Mouse (Mus musculus): ENCODE measurements at regions not wholly inside any gene's neighbourhood (a gene's known extent, or its start where the extent isn't known, plus 50 kb on each side); places are given as distances from the start of the nearest gene placed in this dataset.

DNA sequence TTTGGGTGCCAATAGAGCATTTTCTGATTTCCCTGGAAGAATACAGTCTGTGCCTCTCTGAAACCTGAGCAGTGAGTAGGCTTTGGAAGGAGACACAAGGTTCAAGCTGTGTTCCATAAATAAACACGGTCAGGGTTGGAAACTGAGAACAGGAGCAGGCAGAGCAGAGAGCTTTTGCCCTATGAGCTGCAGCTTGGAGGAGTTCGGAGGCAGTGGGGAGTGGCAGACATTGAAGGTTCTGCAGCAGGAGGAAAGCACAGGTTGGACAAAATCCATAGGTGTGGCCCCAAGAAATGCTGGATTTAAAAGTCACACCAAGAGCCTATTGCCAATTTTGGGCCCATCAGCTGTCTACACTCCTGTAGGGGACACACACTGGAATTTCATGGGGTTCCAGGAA lies 59.0 kb upstream of the Cd93 start:
- H3K9ac ChIP-seq: no peak overlapping the region
- no peak overlapping the region for H3K27ac ChIP-seq
- H3K27me3 ChIP-seq (replicated peaks): no peaks in the 10 kb centered on the region
- H3K4me1 ChIP-seq: no peaks in the 10 kb centered on the region
- H3K4me2 ChIP-seq: no peak overlapping the region
- H3K4me3 ChIP-seq (replicated peaks): no peak overlapping the region
- WGBS: 44% methylated on average over 2 of the region's 2 CpGs
- no peak for ATAC-seq (ENCODE audit: insufficient read depth, low FRiP score, low read depth)
- no peaks in the 10 kb centered on the region for H3K36me3 ChIP-seq
- H3K9me3 ChIP-seq: no peaks in the 10 kb centered on the region

DNA sequence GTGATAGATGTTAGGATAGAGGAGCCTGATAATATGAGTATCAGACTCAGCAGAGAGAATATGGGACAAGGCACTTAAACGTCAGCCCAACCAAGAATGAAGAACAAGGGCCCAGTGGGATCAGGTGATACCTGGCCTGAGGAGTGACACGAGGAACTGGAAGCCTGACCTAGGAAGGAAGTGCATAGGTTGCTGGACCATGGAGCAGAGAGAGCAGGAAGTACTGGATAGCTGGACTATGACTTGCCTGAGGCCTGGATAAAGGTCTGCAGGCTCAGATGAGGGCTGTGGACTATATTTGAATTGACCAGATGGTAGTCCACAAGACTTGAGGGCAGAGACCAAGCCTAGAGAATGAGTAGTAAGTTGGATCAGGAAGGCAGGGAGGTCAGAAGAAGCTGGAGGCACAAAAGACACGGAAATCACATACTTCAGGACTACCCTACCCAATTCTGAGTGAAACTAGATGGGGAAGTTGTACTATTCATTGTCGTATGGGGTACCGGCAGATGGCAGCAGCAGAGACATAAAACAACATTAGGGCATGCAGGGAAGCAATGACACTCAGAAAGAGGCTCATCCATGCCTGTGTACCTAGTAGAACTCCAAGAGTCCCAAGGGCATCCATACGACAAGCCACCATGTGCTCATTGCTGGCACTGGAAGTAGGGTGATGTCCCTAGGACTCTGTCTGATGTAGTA lies 57.0 kb upstream of the Cd93 start:
- Histone ChIP-seq H3K4me3 (replicated peaks) (no peak overlapping the region), H3K27me3 (replicated peaks) (no peaks in the 10 kb centered on the region), H3K9me3 (no peaks in the 10 kb centered on the region), H3K4me2 (no peak overlapping the region), H3K36me3 (no peaks in the 10 kb centered on the region), H3K27ac (no peak overlapping the region), H3K9ac (no peak overlapping the region), H3K4me1 (no peaks in the 10 kb centered on the region)
- no peak for ATAC-seq (ENCODE audit: insufficient read depth, low FRiP score, low read depth)
- WGBS: 85% methylated on average over 6 of the region's 6 CpGs

- Histone ChIP-seq H3K9ac (no peak overlapping the region), H3K36me3 (no peaks in the 10 kb centered on the region), H3K9me3 (no peaks in the 10 kb centered on the region), H3K4me2 (no peak overlapping the region), H3K4me3 (replicated peaks) (no peak overlapping the region), H3K27me3 (replicated peaks) (no peaks in the 10 kb centered on the region), H3K27ac (no peak overlapping the region), H3K4me1 (no peaks in the 10 kb centered on the region)
- ATAC-seq (ENCODE audit: insufficient read depth, low FRiP score, low read depth): no peak
- 70% methylated on average over 12 of the region's 12 CpGs for WGBS
Measured at GRCm38 (mm10) chr2:148497452-148498302, 54.3 kb upstream of the Cd93 start.

GRCm38 (mm10) chr2:148496151-148497040 lies 53.0 kb upstream of the Cd93 start:
- no peaks in the 10 kb centered on the region for H3K9me3 ChIP-seq
- no peaks in the 10 kb centered on the region for H3K4me1 ChIP-seq
- ATAC-seq (ENCODE audit: insufficient read depth, low FRiP score, low read depth): no peak
- no peaks in the 10 kb centered on the region for H3K27me3 ChIP-seq (replicated peaks)
- H3K27ac ChIP-seq: no peak overlapping the region
- H3K4me2 ChIP-seq: no peak overlapping the region
- no peak overlapping the region for H3K9ac ChIP-seq
- no peaks in the 10 kb centered on the region for H3K36me3 ChIP-seq
- H3K4me3 ChIP-seq (replicated peaks): no peak overlapping the region
- 84% methylated on average over 6 of the region's 6 CpGs for WGBS

GRCm38 (mm10) chr2:148495485-148495884 lies 52.1 kb upstream of the Cd93 start:
- Histone ChIP-seq H3K27ac (no peak overlapping the region), H3K4me2 (no peak overlapping the region), H3K27me3 (replicated peaks) (no peaks in the 10 kb centered on the region), H3K36me3 (no peaks in the 10 kb centered on the region), H3K9me3 (no peaks in the 10 kb centered on the region), H3K4me1 (no peaks in the 10 kb centered on the region), H3K9ac (no peak overlapping the region), H3K4me3 (replicated peaks) (no peak overlapping the region)
- peak; percentile 65 for ATAC-seq (ENCODE audit: insufficient read depth, low FRiP score, low read depth)
- WGBS: 43% methylated on average over 3 of the region's 3 CpGs

DNA sequence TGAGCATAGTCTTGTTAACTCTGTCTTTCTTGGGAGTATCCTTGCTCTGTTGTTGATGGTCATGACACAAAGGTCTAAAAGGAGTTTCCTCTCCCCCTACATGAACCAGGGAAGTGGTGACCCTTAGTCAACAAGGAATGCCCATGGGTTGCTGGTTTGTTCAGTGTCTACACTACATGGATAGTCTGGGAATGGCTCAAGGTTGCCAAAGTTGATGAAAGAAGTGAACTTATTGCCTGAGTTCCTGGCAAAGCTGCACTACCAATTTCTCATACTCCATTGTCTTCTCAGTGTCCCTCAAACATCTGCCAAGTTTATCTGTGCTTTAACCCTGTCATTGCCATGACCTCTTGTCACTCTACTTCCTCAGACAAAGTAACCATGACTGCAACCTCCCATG lies 49.9 kb upstream of the Cd93 start:
- no peak overlapping the region for H3K9ac ChIP-seq
- H3K27me3 ChIP-seq (replicated peaks): no peaks in the 10 kb centered on the region
- no peak for ATAC-seq (ENCODE audit: insufficient read depth, low FRiP score, low read depth)
- no peak overlapping the region for H3K4me3 ChIP-seq (replicated peaks)
- no peak overlapping the region for H3K27ac ChIP-seq
- no peaks in the 10 kb centered on the region for H3K36me3 ChIP-seq
- H3K4me1 ChIP-seq: no peaks in the 10 kb centered on the region
- no peaks in the 10 kb centered on the region for H3K9me3 ChIP-seq
- H3K4me2 ChIP-seq: no peak overlapping the region

All from stomach, embryonic 15.5 days (tissue).